Mouse (Mus musculus): ENCODE data around the gene Cemip.

Cemip gene

GRCm38 (mm10) chr7:84096501-84096900 is 10.2 kb upstream of the Cemip start:
- DNase-seq (ENCODE audit: low spot score in 2 of 2), result no peak

- DNase-seq (ENCODE audit: low spot score in 2 of 2), result no peak
These were observed 4.5 kb upstream of the Cemip start for GRCm38 (mm10) chr7:84090793-84091192.

- DNase-seq (ENCODE audit: low spot score in 2 of 2), result no peak
These were observed 3.5 kb upstream of the Cemip start for GRCm38 (mm10) chr7:84089777-84090176.

- DNase-seq (ENCODE audit: low spot score in 2 of 2), result peak; percentile 28 to 69
These were observed 2.7 kb upstream of the Cemip start for GRCm38 (mm10) chr7:84088971-84089370.

GRCm38 (mm10) chr7:84088191-84088590 is 1.9 kb upstream of the Cemip start:
- no peak for DNase-seq (ENCODE audit: low spot score in 2 of 2)

GRCm38 (mm10) chr7:84085049-84085945 is 1.0 kb downstream of the Cemip start:
- DNase-seq (ENCODE audit: low spot score in 2 of 2), result no peak

GRCm38 (mm10) chr7:84077257-84078013 is 8.9 kb downstream of the Cemip start:
- no peak for DNase-seq (ENCODE audit: low spot score in 2 of 2)

- no peak for DNase-seq (ENCODE audit: low spot score in 2 of 2)
These were observed 12.0 kb downstream of the Cemip start for GRCm38 (mm10) chr7:84074266-84074665.

GRCm38 (mm10) chr7:84073856-84074255 is 12.4 kb downstream of the Cemip start:
- DNase-seq (ENCODE audit: low spot score in 2 of 2), result no peak

GRCm38 (mm10) chr7:84068931-84069330 is 17.4 kb downstream of the Cemip start:
- DNase-seq (ENCODE audit: low spot score in 2 of 2), result no peak

GRCm38 (mm10) chr7:84059799-84060198 is 26.5 kb downstream of the Cemip start:
- no peak for DNase-seq (ENCODE audit: low spot score in 2 of 2)

- no peak for DNase-seq (ENCODE audit: low spot score in 2 of 2)
These were observed 30.2 kb downstream of the Cemip start for GRCm38 (mm10) chr7:84055961-84056629.

- no peak for DNase-seq (ENCODE audit: low spot score in 2 of 2)
These were observed 32.4 kb downstream of the Cemip start for GRCm38 (mm10) chr7:84053856-84054255.

- DNase-seq (ENCODE audit: low spot score in 2 of 2), result no peak
These were observed 34.9 kb downstream of the Cemip start for GRCm38 (mm10) chr7:84051423-84051822.

GRCm38 (mm10) chr7:84045546-84045945 is 40.8 kb downstream of the Cemip start:
- DNase-seq (ENCODE audit: low spot score in 2 of 2), result no peak

GRCm38 (mm10) chr7:84044581-84045290 is 41.6 kb downstream of the Cemip start:
- DNase-seq (ENCODE audit: low spot score in 2 of 2), result peak; percentile 50 to 52

- no peak for DNase-seq (ENCODE audit: low spot score in 2 of 2)
These were observed 43.6 kb downstream of the Cemip start for GRCm38 (mm10) chr7:84042726-84043125.

- DNase-seq (ENCODE audit: low spot score in 2 of 2), result no peak
These were observed 46.3 kb downstream of the Cemip start for GRCm38 (mm10) chr7:84039856-84040522.

GRCm38 (mm10) chr7:84038642-84039041 is 47.7 kb downstream of the Cemip start:
- no peak for DNase-seq (ENCODE audit: low spot score in 2 of 2)

- DNase-seq (ENCODE audit: low spot score in 2 of 2), result no peak
These were observed 53.5 kb downstream of the Cemip start for GRCm38 (mm10) chr7:84032831-84033230.

Measured in frontal cortex, postnatal 14 days (tissue).